In the genomic region with DNA sequence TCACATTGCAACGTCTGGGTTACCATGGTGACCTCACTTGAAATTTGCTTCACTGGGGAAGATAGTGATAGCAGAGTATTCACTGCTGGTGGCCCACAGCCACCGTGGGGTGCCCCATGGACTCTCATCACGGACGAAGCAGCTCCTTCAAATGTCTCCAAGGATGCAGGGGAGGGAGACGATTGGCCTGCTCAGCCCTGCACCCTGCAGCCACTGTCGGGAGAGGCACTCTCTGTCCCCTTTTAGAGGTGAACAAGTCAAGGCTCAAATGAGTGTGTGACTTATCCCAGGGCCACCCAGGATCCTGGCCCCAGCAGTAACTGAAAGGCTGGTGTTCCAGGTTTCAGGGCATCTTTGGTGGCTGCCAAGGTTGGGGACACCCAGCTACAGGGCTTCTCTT, we compare ENCODE assay signal across 27 mouse cellular contexts.
"Had no signal": no experiment of that assay in that cellular context is flagged by ENCODE, and none has a peak within 500 bp of the region (broad histone marks: within the 10 kb centered on the region; RNA-seq: fewer than 3 reads in every experiment).

No protein-coding gene starts in this region.

- ATAC-seq: forebrain, embryonic 13.5 days; forebrain, embryonic 14.5 days; forebrain, embryonic 15.5 days; forebrain, embryonic 16.5 days; forebrain, postnatal 0 days had no signal

- H3K27me3 ChIP-seq: embryonic facial prominence, embryonic 12.5 days; embryonic facial prominence, embryonic 13.5 days; embryonic facial prominence, embryonic 15.5 days; forebrain, embryonic 12.5 days; forebrain, embryonic 13.5 days; forebrain, embryonic 15.5 days had no signal

- DNase-seq: cerebellum, adult 9-10 months; cerebellum, adult 9-11 months; cerebellum, postnatal 10 days; cerebellum, postnatal 14 days; cerebellum, postnatal 25 days; cerebellum, postnatal 36 days; embryo, embryonic 11 days; forebrain, postnatal 0 days; gastrocnemius, adult 2 months; gastrocnemius, postnatal 10 days; gastrocnemius, postnatal 14 days; gastrocnemius, postnatal 25 days; gastrocnemius, postnatal 36 days; heart, adult 11 months; heart, adult 18-20 months; heart, adult 2 months had no signal

- H3K36me3 ChIP-seq: embryonic facial prominence, embryonic 10.5 days; embryonic facial prominence, embryonic 12.5 days; embryonic facial prominence, embryonic 13.5 days; embryonic facial prominence, embryonic 15.5 days; forebrain, embryonic 10.5 days; forebrain, embryonic 12.5 days; forebrain, embryonic 15.5 days had no signal

- H3K27ac ChIP-seq: embryonic facial prominence, embryonic 10.5 days; embryonic facial prominence, embryonic 12.5 days; embryonic facial prominence, embryonic 13.5 days; embryonic facial prominence, embryonic 15.5 days; forebrain, embryonic 10.5 days; forebrain, embryonic 12.5 days; forebrain, embryonic 13.5 days; forebrain, embryonic 15.5 days; gastrocnemius, adult 2 months; heart, adult 2 months had no signal

- H3K4me1 ChIP-seq: forebrain, embryonic 13.5 days; forebrain, embryonic 15.5 days had no signal

- H3K4me3 ChIP-seq: embryonic facial prominence, embryonic 10.5 days; embryonic facial prominence, embryonic 12.5 days; embryonic facial prominence, embryonic 13.5 days; embryonic facial prominence, embryonic 15.5 days; erythroblast, embryonic 14.5 days; forebrain, embryonic 10.5 days; forebrain, embryonic 12.5 days; forebrain, embryonic 13.5 days; forebrain, embryonic 15.5 days; gastrocnemius, adult 2 months; heart, adult 2 months had no signal

- H3K9me3 ChIP-seq: embryonic facial prominence, embryonic 10.5 days; embryonic facial prominence, embryonic 12.5 days; embryonic facial prominence, embryonic 13.5 days; embryonic facial prominence, embryonic 15.5 days; forebrain, embryonic 10.5 days; forebrain, embryonic 12.5 days; forebrain, embryonic 13.5 days; forebrain, embryonic 15.5 days had no signal

- H3K4me2 ChIP-seq: embryonic facial prominence, embryonic 12.5 days; embryonic facial prominence, embryonic 13.5 days; embryonic facial prominence, embryonic 15.5 days; forebrain, embryonic 12.5 days; forebrain, embryonic 13.5 days; forebrain, embryonic 15.5 days had no signal

- H3K9ac ChIP-seq: embryonic facial prominence, embryonic 12.5 days; embryonic facial prominence, embryonic 13.5 days; embryonic facial prominence, embryonic 15.5 days; forebrain, embryonic 12.5 days; forebrain, embryonic 13.5 days; forebrain, embryonic 15.5 days; forebrain, postnatal 0 days had no signal
